Mouse (Mus musculus) urinary bladder, postnatal 25 days (tissue): ENCODE results near the gene Lrrc8c.

ENCODE experiments used
- DNase-seq: peaks from one replicate; pipeline ENCODE4 v3.0.0; 2022; ENCODE audit warnings: low spot score

The Lrrc8c gene

DNA sequence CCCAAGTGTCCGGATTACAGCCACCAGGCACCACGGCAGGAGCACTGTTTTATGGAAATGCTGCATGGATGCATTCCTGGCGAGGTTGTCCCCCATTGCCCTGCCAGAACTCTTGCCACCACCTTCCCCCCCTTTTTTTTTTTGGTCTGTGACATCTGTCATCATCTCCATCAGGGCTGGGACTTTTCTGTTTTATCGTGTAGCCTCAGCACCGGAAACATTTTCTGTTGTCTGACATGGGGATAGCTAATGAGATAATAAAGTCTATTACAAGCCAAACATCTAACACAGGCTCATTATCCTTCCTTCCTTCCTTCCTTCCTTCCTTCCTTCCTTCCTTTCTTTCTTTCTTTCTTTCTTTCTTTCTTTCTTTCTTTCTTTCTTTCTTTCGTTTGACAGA lies 119.7 kb downstream of the Lrrc8c start:
- DNase-seq, result no peak

DNA sequence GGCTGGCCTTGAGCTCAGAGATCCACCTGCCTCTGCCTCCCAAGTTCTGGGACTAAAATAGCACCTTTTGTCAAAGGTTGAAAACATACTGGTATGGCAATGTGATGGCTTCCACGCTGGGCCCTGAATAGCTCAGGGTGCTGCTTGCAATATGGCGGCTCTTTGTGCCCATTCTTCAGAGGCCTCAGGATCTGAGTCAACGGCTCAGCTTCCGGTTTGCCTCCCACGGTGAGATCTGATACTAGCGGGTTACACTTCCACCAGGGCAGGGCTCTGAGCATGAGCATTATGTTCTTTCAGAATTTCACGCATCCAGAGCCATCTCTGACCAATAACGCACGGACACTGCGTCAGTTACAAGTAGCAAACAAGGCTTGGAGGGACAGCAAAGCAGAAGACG lies 120.2 kb downstream of the Lrrc8c start:
- no peak for DNase-seq

DNA sequence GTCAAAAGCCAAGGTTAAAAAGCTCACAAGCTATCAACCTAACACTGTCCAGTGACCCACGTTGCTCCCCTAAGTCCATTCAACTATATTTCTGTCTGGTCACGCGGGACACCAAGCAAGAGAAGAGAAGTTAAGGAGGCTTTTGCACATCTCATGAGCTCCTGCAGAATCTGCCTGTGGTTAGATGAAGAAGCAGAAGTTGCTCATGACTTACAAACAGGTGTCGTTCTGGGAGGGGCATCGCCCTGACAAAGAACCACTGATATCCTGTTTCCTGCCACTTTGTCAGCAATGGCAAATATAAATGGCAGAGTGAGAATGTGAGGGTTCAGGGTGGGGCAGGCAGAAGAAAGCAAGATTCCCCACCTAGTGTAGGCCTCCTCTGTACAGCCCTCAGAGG lies 123.3 kb downstream of the Lrrc8c start:
- DNase-seq, result no peak

DNA sequence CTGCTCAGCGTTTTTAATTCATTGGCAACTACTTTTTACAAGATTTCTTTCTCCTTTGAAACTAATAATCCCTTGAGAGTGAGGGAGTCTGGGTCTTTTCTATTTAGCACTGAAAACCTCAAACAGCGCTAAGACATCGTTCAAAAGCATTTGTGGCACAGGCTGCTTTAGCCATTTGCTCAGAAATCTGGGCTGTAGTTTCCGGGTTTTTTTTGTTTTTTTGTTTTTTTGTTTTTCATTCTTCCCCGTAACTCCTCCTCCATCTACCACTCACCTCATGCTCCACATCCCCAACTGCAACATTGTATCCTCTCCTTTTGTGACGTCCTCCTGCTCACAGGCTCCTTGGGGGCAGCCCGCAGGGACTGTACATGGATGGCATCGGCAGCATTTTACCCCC lies 124.1 kb downstream of the Lrrc8c start:
- DNase-seq, result no peak

DNA sequence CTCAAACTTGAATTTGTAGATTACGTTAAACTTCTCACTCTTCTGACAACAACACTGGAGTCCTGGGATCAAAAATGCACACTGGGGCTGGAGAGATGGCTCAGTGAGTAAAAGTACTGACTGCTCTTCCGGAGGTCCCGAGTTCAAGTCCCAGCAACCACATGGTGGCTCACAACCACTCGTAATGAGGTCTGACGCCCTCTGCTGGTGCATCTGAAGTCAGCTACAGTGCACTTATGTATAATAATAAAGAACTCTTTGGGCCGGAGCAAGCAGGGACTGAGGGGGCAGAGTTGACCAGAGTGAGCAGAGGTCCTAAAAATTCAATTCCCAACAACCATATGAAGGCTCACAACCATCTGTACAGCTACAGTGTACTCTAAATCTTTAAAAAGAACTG lies 125.0 kb downstream of the Lrrc8c start:
- no peak for DNase-seq

DNA sequence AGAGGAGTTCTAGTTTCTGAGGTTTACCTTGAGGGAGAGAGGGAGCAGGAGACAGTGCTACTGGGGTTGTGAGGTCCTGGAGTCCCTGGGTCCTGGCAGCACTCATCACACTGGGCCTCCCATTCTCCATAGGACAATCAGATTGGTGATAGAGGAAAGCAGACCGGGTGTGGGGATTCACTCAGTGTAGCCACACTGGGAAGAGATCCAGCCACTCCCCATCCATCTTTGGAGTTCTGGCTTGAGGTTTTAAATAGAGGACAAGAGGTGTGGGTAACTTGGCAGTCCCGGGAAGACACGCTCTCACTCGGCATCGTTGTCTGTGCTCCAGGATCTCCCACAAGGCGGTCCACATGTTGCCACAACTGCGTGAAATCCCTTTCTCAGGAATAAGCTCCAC lies 127.9 kb downstream of the Lrrc8c start:
- no peak for DNase-seq

DNA sequence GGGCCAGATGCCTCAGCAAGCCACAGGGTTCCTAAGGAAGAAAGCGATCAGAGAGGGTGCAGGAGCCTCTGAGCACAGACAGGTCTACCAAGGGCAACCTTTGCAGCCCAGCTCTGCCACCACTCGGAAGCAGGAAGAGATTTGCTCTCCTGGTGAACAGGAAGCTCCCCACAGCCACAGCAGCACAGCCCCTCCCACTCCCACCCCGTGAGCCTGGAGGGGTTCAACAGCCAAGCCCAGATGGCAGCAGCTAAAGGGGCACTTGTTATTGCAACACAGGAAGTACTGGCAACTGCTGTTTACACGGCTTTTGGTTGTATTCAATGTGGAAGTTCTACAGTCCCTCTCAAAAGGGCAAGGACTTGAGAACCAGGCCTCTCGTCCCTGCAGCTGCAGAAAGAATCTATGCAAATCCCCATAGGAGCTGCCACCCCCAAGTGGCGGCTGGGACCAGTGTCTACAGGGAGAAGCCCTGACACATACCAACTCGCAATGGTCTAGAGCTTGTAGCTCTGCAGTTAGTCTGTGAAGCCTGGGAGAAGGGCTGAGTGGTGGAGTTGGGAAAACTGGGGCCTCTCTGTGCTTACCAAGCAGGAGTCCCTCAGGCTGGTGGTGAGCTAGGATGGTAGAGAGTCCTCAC lies 129.6 kb downstream of the Lrrc8c start:
- no peak for DNase-seq

DNA sequence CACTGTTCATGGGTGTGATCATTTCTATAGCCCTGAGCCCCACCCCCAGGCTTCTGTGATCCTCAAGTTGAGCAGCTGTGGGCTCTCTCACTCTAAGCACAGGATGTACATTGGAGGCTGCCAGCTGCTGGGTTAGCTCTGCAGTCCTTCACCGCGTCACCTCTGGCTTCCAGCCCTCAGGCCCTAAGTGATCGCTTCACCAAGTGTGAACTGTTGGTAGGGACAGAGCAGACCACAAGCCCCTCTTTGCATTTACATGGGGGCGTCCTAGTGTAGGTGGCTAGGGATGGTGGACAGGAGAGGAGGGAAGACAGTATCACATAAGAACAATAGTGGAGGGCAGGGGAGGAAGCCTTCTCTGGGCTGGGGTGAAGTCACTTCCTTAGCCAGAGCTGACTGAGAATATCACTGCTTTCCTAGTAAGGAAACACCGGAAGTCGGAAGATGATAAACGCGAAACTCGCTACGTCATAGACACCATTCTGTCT lies 130.4 kb downstream of the Lrrc8c start:
- no peak for DNase-seq

DNA sequence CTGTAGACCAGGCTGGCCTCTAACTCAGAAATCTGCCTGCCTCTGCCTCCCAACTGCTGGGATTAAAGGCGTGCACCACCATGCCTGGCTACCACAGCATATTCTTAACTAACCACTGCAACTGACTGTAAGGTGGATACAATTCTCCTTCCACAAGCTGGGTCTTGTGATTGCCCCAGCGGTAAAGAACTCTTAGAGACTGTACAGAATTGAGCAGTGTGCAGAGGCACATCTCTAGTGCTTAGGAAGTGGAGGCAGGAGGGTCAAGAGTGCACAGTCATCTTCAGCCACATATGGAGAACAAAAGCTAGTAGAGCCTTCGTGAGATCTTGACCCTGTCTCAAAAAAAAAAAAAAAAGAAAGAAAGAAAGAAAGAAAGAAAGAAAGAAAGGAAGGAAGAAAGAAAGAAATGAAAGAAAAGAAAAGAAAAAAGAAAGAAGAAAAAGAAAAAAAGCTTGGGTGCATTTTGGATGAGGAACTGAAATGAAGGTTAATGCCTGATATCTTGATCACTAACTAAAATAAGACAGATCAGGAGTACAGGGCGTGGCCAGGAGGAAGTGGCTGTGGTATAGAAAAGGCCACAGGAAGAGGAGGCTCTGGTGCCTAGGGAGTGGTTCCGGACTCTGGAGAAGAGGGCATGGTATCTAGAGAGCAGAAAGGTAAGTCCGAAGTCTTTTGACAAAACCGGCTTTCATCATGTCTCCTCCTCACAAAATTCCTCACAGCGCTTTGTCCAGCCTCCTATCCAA lies 131.7 kb downstream of the Lrrc8c start:
- no peak for DNase-seq

DNA sequence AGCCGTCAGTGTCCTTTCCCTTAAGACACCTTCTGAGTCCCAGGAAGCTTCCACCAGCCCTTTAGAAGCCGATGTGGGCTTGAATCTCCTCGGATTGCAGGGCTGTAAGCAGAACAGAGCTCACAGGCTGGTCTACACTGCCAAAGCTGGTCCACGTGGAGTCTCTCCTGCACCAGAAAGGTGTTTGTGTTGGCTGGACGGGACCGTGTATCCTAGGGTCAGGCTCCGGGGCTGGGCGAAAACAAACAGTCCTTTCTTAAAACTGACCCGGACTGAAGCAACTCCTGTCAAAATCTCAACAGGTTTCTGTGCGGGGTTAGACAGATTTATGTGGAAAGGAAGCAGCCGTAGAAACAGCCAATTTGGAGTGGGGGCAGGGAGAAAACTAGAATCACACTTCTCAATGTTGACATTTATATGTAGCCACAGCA lies 132.4 kb downstream of the Lrrc8c start:
- no peak for DNase-seq

DNA sequence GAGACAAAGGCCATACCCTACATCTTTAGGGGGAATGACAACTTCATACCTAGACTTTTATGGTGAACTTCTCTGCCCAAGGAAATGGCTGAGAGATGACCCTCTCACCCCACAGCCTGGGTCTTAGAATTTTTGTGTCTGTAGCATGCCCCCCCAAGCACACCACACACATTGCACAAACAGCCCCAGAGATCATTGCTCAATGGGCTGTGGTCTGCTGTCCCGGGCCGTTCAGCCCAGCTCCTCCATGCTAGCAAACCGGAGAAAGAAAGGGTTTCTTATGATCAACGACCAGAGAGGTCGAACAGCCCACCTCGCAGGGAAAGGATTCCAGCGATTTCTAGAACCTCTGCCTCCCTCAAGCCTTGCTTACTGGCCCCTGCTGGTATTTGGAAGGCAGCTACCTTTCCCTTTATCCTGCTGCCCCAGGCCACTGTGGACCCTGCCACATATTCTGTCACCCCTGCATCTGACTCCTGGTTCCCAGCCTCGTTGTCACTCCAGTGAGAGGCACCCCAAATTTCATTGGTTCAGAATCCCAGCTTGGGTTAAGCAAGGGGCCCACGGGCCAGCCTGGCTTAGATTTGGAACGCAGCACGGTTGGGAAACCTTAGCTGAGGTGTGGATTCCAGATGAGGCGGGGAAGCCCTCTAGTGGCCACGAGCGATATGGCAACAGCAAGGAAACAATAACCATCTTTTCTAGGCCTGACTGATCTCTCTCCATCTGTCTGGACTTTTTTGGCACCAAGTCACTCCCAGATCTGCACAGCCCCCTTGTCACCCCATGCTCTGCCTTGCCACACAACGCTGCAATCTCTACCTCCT lies 135.3 kb downstream of the Lrrc8c start:
- DNase-seq, result peak; percentile 76

DNA sequence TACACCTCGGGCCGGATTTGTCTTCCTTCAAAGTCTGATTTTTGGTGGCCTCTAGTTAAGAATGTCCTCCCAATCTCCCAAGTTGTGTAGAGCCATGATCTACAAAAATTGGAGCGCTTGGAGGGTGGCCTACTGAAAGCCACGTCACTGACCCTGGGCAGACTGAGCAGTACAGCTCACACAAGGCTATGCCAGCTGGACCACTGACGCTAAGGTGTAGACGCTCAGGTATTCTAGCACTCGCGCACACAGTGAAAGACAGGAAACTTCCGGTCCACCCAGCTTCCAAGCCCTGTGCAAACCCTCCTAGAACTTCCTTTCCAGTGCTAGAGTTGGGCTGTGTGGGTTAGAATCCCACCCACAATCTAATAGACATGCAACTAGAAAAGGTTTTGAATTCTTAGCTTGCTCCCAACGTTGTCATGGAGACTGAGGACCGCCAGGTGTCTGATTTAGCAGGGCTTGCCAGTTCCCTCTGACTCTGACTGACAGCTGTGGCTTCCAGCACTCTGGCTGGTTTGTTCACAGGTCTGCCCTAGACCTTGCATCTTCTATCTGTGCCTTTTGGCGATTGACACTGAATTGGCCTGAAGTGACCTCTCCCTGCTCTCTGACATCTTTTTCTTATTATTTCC lies 136.0 kb downstream of the Lrrc8c start:
- no peak for DNase-seq

DNA sequence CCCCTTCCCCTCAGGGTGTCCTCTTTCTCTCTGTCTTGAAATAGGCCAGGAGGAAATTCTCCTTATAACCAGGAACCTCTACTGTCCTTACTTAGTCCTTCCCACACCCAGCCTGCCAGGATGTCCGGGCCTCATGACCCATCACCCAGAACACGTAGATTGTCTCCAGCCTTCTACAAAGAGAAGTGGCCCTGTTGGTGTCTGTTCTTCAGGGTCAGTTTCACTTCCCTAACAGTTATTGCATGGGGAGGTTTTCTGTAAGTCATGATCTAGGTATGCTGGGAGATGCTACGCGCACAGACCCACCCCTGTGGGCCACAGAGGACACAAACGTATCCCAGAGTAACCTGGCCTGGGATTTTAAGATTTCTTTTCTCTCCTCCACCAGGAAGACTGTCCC lies 142.7 kb downstream of the Lrrc8c start:
- no peak for DNase-seq
